Mouse (Mus musculus): ENCODE measurements at regions not wholly inside any gene's neighbourhood (a gene's known extent, or its start where the extent isn't known, plus 50 kb on each side); places are given as distances from the start of the nearest gene placed in this dataset.

- Histone ChIP-seq H3K9me3 (replicated peaks) (no peaks in the 10 kb centered on the region), H3K4me3 (peak overlapping the region; percentile 47), H3K27me3 (replicated peaks) (peaks cover 36% of the 10 kb centered on the region), H3K9ac (no peak overlapping the region), H3K4me1 (replicated peaks) (peaks cover 8% of the 10 kb centered on the region; the same call in 1 of the 2 replicates), H3K4me2 (peak overlapping the region; percentile 75), H3K36me3 (no peaks in the 10 kb centered on the region), H3K27ac (ENCODE audit: poor library complexity, severe bottlenecking) (no peak overlapping the region)
- no peak for ATAC-seq (ENCODE audit: insufficient number of reproducible peaks, low FRiP score)
- 17% methylated on average over 9 of the region's 9 CpGs for WGBS
These were observed 57.3 kb upstream of the Cpm start for GRCm38 (mm10) chr10:117571891-117572573.

- peaks cover 8% of the 10 kb centered on the region; the same call in 1 of the 2 replicates for H3K4me1 ChIP-seq (replicated peaks)
- under 1% methylated on average over 27 of the region's 27 CpGs for WGBS
- H3K9me3 ChIP-seq (replicated peaks) = peaks cover 2% of the 10 kb centered on the region; the same call in 1 of the 2 replicates
These were observed 58.1 kb upstream of the Cpm start for GRCm38 (mm10) chr10:117570971-117571861.

GRCm38 (mm10) chr10:117570091-117570970 lies 59.0 kb upstream of the Cpm start:
- Histone ChIP-seq H3K4me1 (replicated peaks) (peaks cover 8% of the 10 kb centered on the region; the same call in 1 of the 2 replicates), H3K36me3 (no peaks in the 10 kb centered on the region), H3K4me3 (0 out of 2 replicates have a peak overlapping the region, but pooled peaks have one; percentile 47), H3K27ac (ENCODE audit: poor library complexity, severe bottlenecking) (no peak overlapping the region), H3K27me3 (replicated peaks) (peaks cover 36% of the 10 kb centered on the region), H3K9me3 (replicated peaks) (peaks cover 2% of the 10 kb centered on the region; the same call in 1 of the 2 replicates), H3K9ac (no peak overlapping the region), H3K4me2 (peak overlapping the region; percentile 75; the same call in 1 of the 2 replicates)
- ATAC-seq (ENCODE audit: insufficient number of reproducible peaks, low FRiP score) = no peak
- 56% methylated on average over 8 of the region's 8 CpGs for WGBS

More at GRCm38 (mm10) chr10:117570971-117571861, 58.1 kb upstream of the Cpm start:
- peaks cover 36% of the 10 kb centered on the region for H3K27me3 ChIP-seq (replicated peaks)
- no peak for ATAC-seq (ENCODE audit: insufficient number of reproducible peaks, low FRiP score)
- no peak overlapping the region for H3K9ac ChIP-seq
- peak overlapping the region; percentile 75 for H3K4me2 ChIP-seq
- H3K27ac ChIP-seq (ENCODE audit: poor library complexity, severe bottlenecking) = no peak overlapping the region
- H3K4me3 ChIP-seq = peak overlapping the region; percentile 47
- no peaks in the 10 kb centered on the region for H3K36me3 ChIP-seq

GRCm38 (mm10) chr10:117569301-117570079 lies 59.8 kb upstream of the Cpm start:
- no peak overlapping the region for H3K9ac ChIP-seq
- peaks cover 8% of the 10 kb centered on the region; the same call in 1 of the 2 replicates for H3K4me1 ChIP-seq (replicated peaks)
- no peaks in the 10 kb centered on the region for H3K36me3 ChIP-seq
- H3K27me3 ChIP-seq (replicated peaks) = peaks cover 36% of the 10 kb centered on the region
- no peak overlapping the region for H3K27ac ChIP-seq (ENCODE audit: poor library complexity, severe bottlenecking)
- ATAC-seq (ENCODE audit: insufficient number of reproducible peaks, low FRiP score) = no peak
- no peak overlapping the region for H3K4me2 ChIP-seq
- peaks cover 2% of the 10 kb centered on the region; the same call in 1 of the 2 replicates for H3K9me3 ChIP-seq (replicated peaks)
- H3K4me3 ChIP-seq = no peak overlapping the region
- WGBS = 64% methylated on average over 11 of the region's 11 CpGs

- peaks cover 8% of the 10 kb centered on the region; the same call in 1 of the 2 replicates for H3K4me1 ChIP-seq (replicated peaks)
- 83% methylated on average over 13 of the region's 13 CpGs for WGBS
- no peak overlapping the region for H3K4me3 ChIP-seq
- no peak overlapping the region for H3K4me2 ChIP-seq
- H3K27ac ChIP-seq (ENCODE audit: poor library complexity, severe bottlenecking) = no peak overlapping the region
- H3K9ac ChIP-seq = no peak overlapping the region
- no peaks in the 10 kb centered on the region for H3K36me3 ChIP-seq
- H3K27me3 ChIP-seq (replicated peaks) = peaks cover 36% of the 10 kb centered on the region
- H3K9me3 ChIP-seq (replicated peaks) = peaks cover 2% of the 10 kb centered on the region; the same call in 1 of the 2 replicates
- ATAC-seq (ENCODE audit: insufficient number of reproducible peaks, low FRiP score) = no peak
These were observed 60.6 kb upstream of the Cpm start for GRCm38 (mm10) chr10:117568472-117569300.

- Histone ChIP-seq H3K9me3 (replicated peaks) (peaks cover 2% of the 10 kb centered on the region; the same call in 1 of the 2 replicates), H3K27ac (ENCODE audit: poor library complexity, severe bottlenecking) (no peak overlapping the region), H3K27me3 (replicated peaks) (peaks cover 35% of the 10 kb centered on the region), H3K9ac (no peak overlapping the region), H3K4me3 (no peak overlapping the region), H3K4me2 (no peak overlapping the region), H3K36me3 (no peaks in the 10 kb centered on the region), H3K4me1 (replicated peaks) (peaks cover 8% of the 10 kb centered on the region; the same call in 1 of the 2 replicates)
- no peak for ATAC-seq (ENCODE audit: insufficient number of reproducible peaks, low FRiP score)
- 70% methylated on average over 3 of the region's 3 CpGs for WGBS
These were observed 61.2 kb upstream of the Cpm start for GRCm38 (mm10) chr10:117568138-117568387.

- no peak for ATAC-seq (ENCODE audit: insufficient number of reproducible peaks, low FRiP score)
- WGBS = 86% methylated on average over 8 of the region's 8 CpGs
- Histone ChIP-seq H3K36me3 (no peaks in the 10 kb centered on the region), H3K9me3 (replicated peaks) (peaks cover 2% of the 10 kb centered on the region; the same call in 1 of the 2 replicates), H3K4me2 (no peak overlapping the region), H3K27ac (ENCODE audit: poor library complexity, severe bottlenecking) (no peak overlapping the region), H3K4me1 (replicated peaks) (peaks cover 8% of the 10 kb centered on the region; the same call in 1 of the 2 replicates), H3K9ac (no peak overlapping the region), H3K4me3 (no peak overlapping the region), H3K27me3 (replicated peaks) (peaks cover 30% of the 10 kb centered on the region)
These were observed 61.7 kb upstream of the Cpm start for GRCm38 (mm10) chr10:117567379-117568137.

- Histone ChIP-seq H3K36me3 (no peaks in the 10 kb centered on the region), H3K27ac (ENCODE audit: poor library complexity, severe bottlenecking) (no peak overlapping the region), H3K4me1 (replicated peaks) (peaks cover 3% of the 10 kb centered on the region; the same call in 1 of the 2 replicates), H3K4me2 (no peak overlapping the region), H3K9ac (no peak overlapping the region), H3K9me3 (replicated peaks) (peaks cover 2% of the 10 kb centered on the region; the same call in 1 of the 2 replicates), H3K4me3 (no peak overlapping the region), H3K27me3 (replicated peaks) (peaks cover 23% of the 10 kb centered on the region)
- ATAC-seq (ENCODE audit: insufficient number of reproducible peaks, low FRiP score) = no peak
- WGBS = 79% methylated on average over 8 of the region's 8 CpGs
These were observed 62.5 kb upstream of the Cpm start for GRCm38 (mm10) chr10:117566648-117567378.
